Comparison of ENCODE assay signal across 10 mouse cellular contexts in the genomic region with DNA sequence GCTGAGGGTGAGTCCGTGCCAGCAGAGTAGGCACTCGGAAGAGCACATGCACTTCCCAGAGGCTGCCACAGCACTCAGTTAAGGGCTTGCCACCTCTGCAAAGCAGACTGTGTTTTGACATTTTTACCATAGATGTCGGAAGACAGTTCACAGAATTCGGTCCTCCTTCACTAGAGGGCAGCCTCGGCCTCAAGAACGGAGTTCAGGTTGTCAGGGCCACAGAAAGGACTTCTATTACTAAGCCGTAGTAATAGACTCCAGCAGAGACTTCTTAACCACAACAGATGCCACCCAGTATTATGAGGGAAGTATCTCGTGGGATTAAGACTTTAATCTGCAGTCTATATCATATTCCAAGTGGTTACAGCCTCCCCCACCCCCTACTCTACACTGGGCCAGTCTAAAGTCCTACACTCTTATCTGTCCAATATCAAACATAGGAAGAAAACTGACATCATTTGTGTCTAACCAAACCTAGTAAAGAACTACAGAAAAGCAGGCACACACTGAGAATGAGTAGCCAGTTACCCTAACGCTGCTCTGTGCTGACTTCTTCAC. TPM values are rescaled to one million over a fixed set of nuclear protein-coding genes. Genes with fewer than 3 reads are reported as not detected.
DNase-seq lines count a peak whose midpoint lies in the region; ATAC-seq and TF ChIP-seq lines count a peak whose summit lies in the region.
"Had no signal": no experiment of that assay in that cellular context is flagged by ENCODE, and none has a peak within 500 bp of the region (broad histone marks: within the 10 kb centered on the region; RNA-seq: fewer than 3 reads in every experiment).

No protein-coding gene starts in this region.

- 66% methylated on average over 9 of the region's 9 CpGs for WGBS in embryonic facial prominence, embryonic 11.5 days
- 74% methylated on average over 9 of the region's 9 CpGs for WGBS in embryonic facial prominence, embryonic 10.5 days
- WGBS in limb, embryonic 14.5 days = 65% methylated on average over 9 of the region's 9 CpGs
- 83% methylated on average over 9 of the region's 9 CpGs for WGBS in limb, embryonic 10.5 days

- no peaks in the 10 kb centered on the region for H3K27me3 ChIP-seq in embryonic facial prominence, embryonic 11.5 days (ENCODE audit: control insufficient read depth, insufficient read depth, low read length)
- H3K27me3 ChIP-seq in embryonic facial prominence, embryonic 10.5 days (replicated peaks; ENCODE audit: low read depth, poor library complexity, severe bottlenecking) = no peaks in the 10 kb centered on the region
- H3K27me3 ChIP-seq in limb, embryonic 14.5 days (ENCODE audit: control insufficient read depth, insufficient read depth, low read length) = no peaks in the 10 kb centered on the region
- H3K27me3 ChIP-seq in limb, embryonic 10.5 days (ENCODE audit: low read depth, poor library complexity, severe bottlenecking) = no peaks in the 10 kb centered on the region
- H3K27me3 ChIP-seq: liver, embryonic 12.5 days had no signal

- no peaks in the 10 kb centered on the region for H3K9me3 ChIP-seq in embryonic facial prominence, embryonic 11.5 days (replicated peaks; ENCODE audit: control insufficient read depth, low read length)
- H3K9me3 ChIP-seq in embryonic facial prominence, embryonic 10.5 days = no peaks in the 10 kb centered on the region
- no peaks in the 10 kb centered on the region for H3K9me3 ChIP-seq in limb, embryonic 14.5 days (ENCODE audit: control insufficient read depth, low read length)
- H3K9me3 ChIP-seq in limb, embryonic 10.5 days (replicated peaks) = no peaks in the 10 kb centered on the region
- H3K9me3 ChIP-seq: liver, embryonic 12.5 days had no signal

- H3K4me1 ChIP-seq in embryonic facial prominence, embryonic 11.5 days (ENCODE audit: control insufficient read depth, insufficient read depth, low read length) = no peaks in the 10 kb centered on the region
- H3K4me1 ChIP-seq in embryonic facial prominence, embryonic 10.5 days = no peaks in the 10 kb centered on the region
- no peaks in the 10 kb centered on the region for H3K4me1 ChIP-seq in limb, embryonic 14.5 days (ENCODE audit: control insufficient read depth, insufficient read depth, low read length)
- no peaks in the 10 kb centered on the region for H3K4me1 ChIP-seq in limb, embryonic 10.5 days
- H3K4me1 ChIP-seq: liver, embryonic 12.5 days had no signal

- TF ChIP-seq POLR2A in limb, embryonic 14.5 days (IDR thresholded peaks at IDR 0.05; ENCODE audit: borderline replicate concordance, extremely low read depth, insufficient read depth, insufficient read length) = no peak

- 0 out of 2 replicates have a peak, but pooled peaks have one; percentile 63 for ATAC-seq in embryonic facial prominence, embryonic 11.5 days (replicated peaks; ENCODE audit: insufficient number of reproducible peaks, low FRiP score, low TSS enrichment, low read depth)
- peak; percentile 20; the same call in 1 of the 2 replicates for ATAC-seq in limb, embryonic 14.5 days (ENCODE audit: low FRiP score, low read depth)
- ATAC-seq in megakaryocyte-erythroid progenitor cell, adult 5-6 weeks (replicated peaks; ENCODE audit: low FRiP score, low TSS enrichment, poor library complexity, severe bottlenecking) = peak; percentile 43; the same call in 1 of the 2 replicates
- no peak; the same call in 1 of the 2 replicates for ATAC-seq in cerebellum, adult (ENCODE audit: insufficient number of reproducible peaks, low FRiP score, low TSS enrichment)
- ATAC-seq: inflammation-experienced regulatory T-cells, adult 6 months; liver, embryonic 12.5 days had no signal

- DNase-seq in embryonic facial prominence, embryonic 11.5 days (ENCODE audit: low spot score) = peak; percentile 25
- no peak for DNase-seq in embryonic facial prominence, embryonic 10.5 days (ENCODE audit: low spot score)
- no peak for DNase-seq in limb, embryonic 14.5 days (ENCODE audit: low spot score)
- DNase-seq in limb, embryonic 10.5 days (ENCODE audit: low spot score) = no peak
- peak; percentile 41 for DNase-seq in adipocyte (ENCODE audit: low spot score)
- no peak for DNase-seq in gastrocnemius, postnatal 14 days

- H3K4me2 ChIP-seq in embryonic facial prominence, embryonic 11.5 days (ENCODE audit: low read depth, low read length) = no peak overlapping the region
- no peak overlapping the region for H3K4me2 ChIP-seq in limb, embryonic 14.5 days (replicated peaks; ENCODE audit: low read depth, low read length, severe bottlenecking)
- H3K4me2 ChIP-seq: liver, embryonic 12.5 days had no signal

- H3K4me3 ChIP-seq in embryonic facial prominence, embryonic 11.5 days (ENCODE audit: low read depth, low read length) = no peak overlapping the region
- H3K4me3 ChIP-seq in embryonic facial prominence, embryonic 10.5 days = no peak overlapping the region
- H3K4me3 ChIP-seq in limb, embryonic 14.5 days (replicated peaks; ENCODE audit: low read length) = no peak overlapping the region
- H3K4me3 ChIP-seq in limb, embryonic 10.5 days = no peak overlapping the region
- H3K4me3 ChIP-seq: liver, embryonic 12.5 days had no signal

- no peak overlapping the region for H3K9ac ChIP-seq in embryonic facial prominence, embryonic 11.5 days (replicated peaks; ENCODE audit: low read length)
- no peak overlapping the region for H3K9ac ChIP-seq in limb, embryonic 14.5 days (ENCODE audit: low read depth, low read length, severe bottlenecking)
- H3K9ac ChIP-seq: liver, embryonic 12.5 days had no signal

- no peak overlapping the region for H3K27ac ChIP-seq in embryonic facial prominence, embryonic 11.5 days (replicated peaks; ENCODE audit: low read depth, low read length)
- no peak overlapping the region for H3K27ac ChIP-seq in embryonic facial prominence, embryonic 10.5 days (replicated peaks)
- no peak overlapping the region for H3K27ac ChIP-seq in limb, embryonic 14.5 days (replicated peaks; ENCODE audit: low read depth, low read length)
- no peak overlapping the region for H3K27ac ChIP-seq in limb, embryonic 10.5 days
- H3K27ac ChIP-seq: liver, embryonic 12.5 days had no signal

- peaks cover 3% of the 10 kb centered on the region for H3K36me3 ChIP-seq in embryonic facial prominence, embryonic 11.5 days (replicated peaks; ENCODE audit: control insufficient read depth, insufficient read depth, low read depth, low read length)
- peaks cover 96% of the 10 kb centered on the region for H3K36me3 ChIP-seq in embryonic facial prominence, embryonic 10.5 days (replicated peaks)
- peaks cover 68% of the 10 kb centered on the region for H3K36me3 ChIP-seq in limb, embryonic 14.5 days (ENCODE audit: control insufficient read depth, insufficient read depth, low read length)
- H3K36me3 ChIP-seq in limb, embryonic 10.5 days = peaks cover 86% of the 10 kb centered on the region

- intact Hi-C loops in gastrocnemius, postnatal 14 days (cut with DNase I; ENCODE audit: low total_unique reads) = no loop called here

RNA-seq across cellular contexts. Expression of gene Pyroxd1, which starts 17.6 kb away (rescaled TPM):
- 21.5 and 25.0 TPM in 2 replicates for polyA plus RNA-seq in embryonic facial prominence, embryonic 11.5 days (2014; fragmentation: Nextera tagmentation; extraction: Ambion mirVana)
- 17.4 and 20.6 TPM in 2 replicates for polyA plus RNA-seq in embryonic facial prominence, embryonic 10.5 days (2016; fragmentation: Nextera tagmentation; extraction: Ambion mirVana)
- 8.0 and 9.7 TPM in 2 replicates for polyA plus RNA-seq in limb, embryonic 14.5 days (2012; rRNA removed)
- 15.1 and 15.7 TPM in 2 replicates for polyA plus RNA-seq in limb, embryonic 14.5 days (2014; fragmentation: Nextera tagmentation; extraction: Ambion mirVana)
- 13.5 and 17.0 TPM in 2 replicates for polyA plus RNA-seq in limb, embryonic 10.5 days (2016; fragmentation: Nextera tagmentation; extraction: Ambion mirVana)
- 6.4 and 10.9 TPM in 2 replicates for total RNA-seq in megakaryocyte-erythroid progenitor cell, adult 5-6 weeks (2014; fragmentation: Nextera tagmentation)
- total RNA-seq in megakaryocyte-erythroid progenitor cell, adult 5-6 weeks (2017) = 15.2 and 21.4 TPM in 2 replicates
- total RNA-seq in gastrocnemius, postnatal 14 days (2021) = 1 to 10 TPM; 7.3 to 8.3 TPM

RNA-seq across cellular contexts. Expression of gene Recql, which starts 23.8 kb away (rescaled TPM):
- 37.3 TPM in 2 replicates for polyA plus RNA-seq in embryonic facial prominence, embryonic 11.5 days (2014; fragmentation: Nextera tagmentation; extraction: Ambion mirVana)
- 34.3 and 37.4 TPM in 2 replicates for polyA plus RNA-seq in embryonic facial prominence, embryonic 10.5 days (2016; fragmentation: Nextera tagmentation; extraction: Ambion mirVana)
- polyA plus RNA-seq in limb, embryonic 14.5 days (2012; rRNA removed) = 23.0 and 23.9 TPM in 2 replicates
- polyA plus RNA-seq in limb, embryonic 14.5 days (2014; fragmentation: Nextera tagmentation; extraction: Ambion mirVana) = 25.7 and 26.7 TPM in 2 replicates
- polyA plus RNA-seq in limb, embryonic 10.5 days (2016; fragmentation: Nextera tagmentation; extraction: Ambion mirVana) = 30.0 and 31.5 TPM in 2 replicates
- total RNA-seq in megakaryocyte-erythroid progenitor cell, adult 5-6 weeks (2014; fragmentation: Nextera tagmentation) = 51.2 and 71.0 TPM in 2 replicates
- 48.8 and 59.4 TPM in 2 replicates for total RNA-seq in megakaryocyte-erythroid progenitor cell, adult 5-6 weeks (2017)
- 1 to 10 TPM; 3.9 to 4.9 TPM for total RNA-seq in gastrocnemius, postnatal 14 days (2021)

RNA-seq across cellular contexts. Expression of gene Golt1b, which starts 23.9 kb away (rescaled TPM):
- polyA plus RNA-seq in embryonic facial prominence, embryonic 11.5 days (2014; fragmentation: Nextera tagmentation; extraction: Ambion mirVana) = 136 and 144 TPM in 2 replicates
- polyA plus RNA-seq in embryonic facial prominence, embryonic 10.5 days (2016; fragmentation: Nextera tagmentation; extraction: Ambion mirVana) = 120 and 126 TPM in 2 replicates
- 39.3 and 41.0 TPM in 2 replicates for polyA plus RNA-seq in limb, embryonic 14.5 days (2012; rRNA removed)
- polyA plus RNA-seq in limb, embryonic 14.5 days (2014; fragmentation: Nextera tagmentation; extraction: Ambion mirVana) = 136 and 142 TPM in 2 replicates
- polyA plus RNA-seq in limb, embryonic 10.5 days (2016; fragmentation: Nextera tagmentation; extraction: Ambion mirVana) = 115 and 125 TPM in 2 replicates
- total RNA-seq in megakaryocyte-erythroid progenitor cell, adult 5-6 weeks (2014; fragmentation: Nextera tagmentation) = 31.0 and 36.3 TPM in 2 replicates
- 37.5 and 46.9 TPM in 2 replicates for total RNA-seq in megakaryocyte-erythroid progenitor cell, adult 5-6 weeks (2017)
- total RNA-seq in gastrocnemius, postnatal 14 days (2021) = 10 to 100 TPM; 15.3 to 18.3 TPM

RNA-seq across cellular contexts. Expression of gene Slco1a5, which starts 40.3 kb away (rescaled TPM):
- 0.21 and 0.43 TPM in 2 replicates for polyA plus RNA-seq in embryonic facial prominence, embryonic 11.5 days (2014; fragmentation: Nextera tagmentation; extraction: Ambion mirVana)
- 0.35 and 0.51 TPM in 2 replicates for polyA plus RNA-seq in embryonic facial prominence, embryonic 10.5 days (2016; fragmentation: Nextera tagmentation; extraction: Ambion mirVana)
- 0.05 and 0.06 TPM in 2 replicates for polyA plus RNA-seq in limb, embryonic 14.5 days (2012; rRNA removed)
- polyA plus RNA-seq in limb, embryonic 14.5 days (2014; fragmentation: Nextera tagmentation; extraction: Ambion mirVana) = 0.21 TPM in 1 of 2 replicates, not detected in the other
- 0.06 TPM in 1 of 2 replicates, not detected in the other for polyA plus RNA-seq in limb, embryonic 10.5 days (2016; fragmentation: Nextera tagmentation; extraction: Ambion mirVana)
- not detected in 2 replicates for total RNA-seq in megakaryocyte-erythroid progenitor cell, adult 5-6 weeks (2014; fragmentation: Nextera tagmentation)
- total RNA-seq in megakaryocyte-erythroid progenitor cell, adult 5-6 weeks (2017) = 0.19 TPM in 1 of 2 replicates, not detected in the other
- total RNA-seq in gastrocnemius, postnatal 14 days (2021) = not detected
- polyA plus RNA-seq: inflammation-experienced regulatory T-cells, adult 6 months; liver, embryonic 12.5 days had no signal

RNA-seq across cellular contexts. Expression of gene Spx, which starts 50.1 kb away (rescaled TPM):
- polyA plus RNA-seq in embryonic facial prominence, embryonic 11.5 days (2014; fragmentation: Nextera tagmentation; extraction: Ambion mirVana) = 0.59 and 0.78 TPM in 2 replicates
- 1.1 TPM in 2 replicates for polyA plus RNA-seq in embryonic facial prominence, embryonic 10.5 days (2016; fragmentation: Nextera tagmentation; extraction: Ambion mirVana)
- 8.0 and 8.4 TPM in 2 replicates for polyA plus RNA-seq in limb, embryonic 14.5 days (2012; rRNA removed)
- 0.59 and 1.6 TPM in 2 replicates for polyA plus RNA-seq in limb, embryonic 14.5 days (2014; fragmentation: Nextera tagmentation; extraction: Ambion mirVana)
- 0.54 and 0.78 TPM in 2 replicates for polyA plus RNA-seq in limb, embryonic 10.5 days (2016; fragmentation: Nextera tagmentation; extraction: Ambion mirVana)
- total RNA-seq in megakaryocyte-erythroid progenitor cell, adult 5-6 weeks (2014; fragmentation: Nextera tagmentation) = 0.61 and 0.94 TPM in 2 replicates
- 1.1 TPM in 1 of 2 replicates, not detected in the other for total RNA-seq in megakaryocyte-erythroid progenitor cell, adult 5-6 weeks (2017)
- total RNA-seq in gastrocnemius, postnatal 14 days (2021) = under 1 TPM in 1 of 2 experiments, not detected in 1; 0.60 TPM

Comparison
In these comparisons a context has a peak if more than half of its experiments do, and no peak if none do; other contexts are left out.
1. DNase-seq: peak in embryonic facial prominence, embryonic 11.5 days (single experiment) and adipocyte (single experiment); none in embryonic facial prominence, embryonic 10.5 days (single experiment), limb, embryonic 14.5 days (single experiment), limb, embryonic 10.5 days (single experiment) and gastrocnemius, postnatal 14 days (single experiment).